Mouse (Mus musculus): ENCODE data around the gene Gal3st2.
"Not testable (repeated sequence)": the region's sequence is repeated elsewhere in the genome, so short reads cannot be mapped to it uniquely, and the experiment has no call there.

Gal3st2 gene

GRCm38 (mm10) chr1:93871594-93872105 is 10.5 kb downstream of the Gal3st2 start:
- DNase-seq (ENCODE audit: low spot score in 2 of 2): not testable (repeated sequence)

- DNase-seq (ENCODE audit: low spot score in 2 of 2): not testable (repeated sequence)
Measured at GRCm38 (mm10) chr1:93874405-93874804, 13.3 kb downstream of the Gal3st2 start.

GRCm38 (mm10) chr1:93881778-93882177 is 20.7 kb downstream of the Gal3st2 start:
- DNase-seq (ENCODE audit: low spot score in 2 of 2): not testable (repeated sequence)

GRCm38 (mm10) chr1:93890936-93891335 is 29.8 kb downstream of the Gal3st2 start:
- DNase-seq (ENCODE audit: low spot score in 2 of 2): not testable (repeated sequence)

- DNase-seq (ENCODE audit: low spot score in 2 of 2): not testable (repeated sequence)
Measured at GRCm38 (mm10) chr1:93897395-93897794, 36.3 kb downstream of the Gal3st2 start.

- DNase-seq (ENCODE audit: low spot score in 2 of 2): not testable (repeated sequence)
Measured at GRCm38 (mm10) chr1:93901291-93901690, 40.2 kb downstream of the Gal3st2 start.

- DNase-seq (ENCODE audit: low spot score in 2 of 2): not testable (repeated sequence)
Measured at GRCm38 (mm10) chr1:93906690-93907089, 45.6 kb downstream of the Gal3st2 start.

GRCm38 (mm10) chr1:93908977-93909586 is 48.0 kb downstream of the Gal3st2 start:
- DNase-seq (ENCODE audit: low spot score in 2 of 2): not testable (repeated sequence)

GRCm38 (mm10) chr1:93911877-93912276 is 50.8 kb downstream of the Gal3st2 start:
- not testable (repeated sequence) for DNase-seq (ENCODE audit: low spot score in 2 of 2)

GRCm38 (mm10) chr1:93917160-93917559 is 56.1 kb downstream of the Gal3st2 start:
- DNase-seq (ENCODE audit: low spot score in 2 of 2): peak in 1 of 2 experiments; percentile 50

- DNase-seq (ENCODE audit: low spot score in 2 of 2): not testable (repeated sequence)
Measured at GRCm38 (mm10) chr1:93918011-93918410, 56.9 kb downstream of the Gal3st2 start, which contains the start of gene Gal3st2b. Gal3st2b (plus strand) TSS chr1:93918311.

- peak in 1 of 2 experiments; percentile 54 for DNase-seq (ENCODE audit: low spot score in 2 of 2)
Measured at GRCm38 (mm10) chr1:93918775-93919174, 57.7 kb downstream of the Gal3st2 start.

- peak in 1 of 2 experiments; percentile 60 for DNase-seq (ENCODE audit: low spot score in 2 of 2)
Measured at GRCm38 (mm10) chr1:93919321-93919720, 58.2 kb downstream of the Gal3st2 start.

GRCm38 (mm10) chr1:93922609-93923008 is 61.5 kb downstream of the Gal3st2 start:
- DNase-seq (ENCODE audit: low spot score in 2 of 2): not testable (repeated sequence)

- DNase-seq (ENCODE audit: low spot score in 2 of 2): not testable (repeated sequence)
Measured at GRCm38 (mm10) chr1:93923098-93923497, 62.0 kb downstream of the Gal3st2 start.

All from spleen, postnatal 4 days (tissue).